Mouse (Mus musculus) lung, postnatal 10 days (tissue): ENCODE measurements around the gene Orai1.
"Not testable (repeated sequence)": the region's sequence is repeated elsewhere in the genome, so short reads cannot be mapped to it uniquely, and the experiment has no call there.

Source experiments
- DNase-seq: peaks from one replicate; pipeline ENCODE4 v3.0.0; 2021

The Orai1 gene

DNA sequence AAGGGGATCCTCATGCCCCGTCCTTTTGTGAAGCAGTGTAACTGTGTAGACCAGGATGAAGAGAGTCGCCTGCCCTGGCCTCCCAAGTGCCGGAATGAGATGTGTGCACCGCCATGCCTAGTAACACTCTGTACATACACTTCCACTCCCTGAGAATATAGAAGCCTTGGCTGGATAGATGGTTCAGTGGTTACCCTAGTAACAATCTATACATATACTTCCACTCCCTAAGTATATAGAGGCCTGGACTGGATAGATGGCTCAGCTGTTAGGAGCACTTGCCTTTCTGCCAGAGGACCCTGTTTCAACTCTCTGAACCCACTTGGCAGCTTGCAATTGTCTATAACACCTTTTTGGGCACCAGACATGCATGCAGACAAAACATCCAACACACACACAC lies 20.2 kb downstream of the Orai1 start:
- DNase-seq, result no peak

DNA sequence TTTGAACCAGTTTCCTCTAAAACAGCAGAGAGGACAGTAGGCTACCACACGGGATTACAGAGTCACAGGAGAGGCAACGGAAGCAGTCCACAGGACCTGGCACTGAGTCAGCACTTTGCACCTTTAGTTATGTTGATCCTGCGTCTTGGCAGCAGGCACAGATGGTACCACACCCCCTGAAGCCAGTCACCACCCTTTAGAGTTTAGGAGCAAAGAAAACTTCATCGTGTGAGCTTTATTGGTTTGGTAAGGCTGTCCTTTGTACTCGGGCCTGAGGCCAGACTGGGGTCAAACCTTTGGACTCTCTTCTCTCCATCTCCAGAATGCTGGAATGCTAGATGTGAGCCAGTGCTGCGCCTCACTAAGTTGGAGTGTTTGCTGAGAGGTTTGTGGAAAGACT lies 20.7 kb downstream of the Orai1 start:
- peak; percentile 54 for DNase-seq

DNA sequence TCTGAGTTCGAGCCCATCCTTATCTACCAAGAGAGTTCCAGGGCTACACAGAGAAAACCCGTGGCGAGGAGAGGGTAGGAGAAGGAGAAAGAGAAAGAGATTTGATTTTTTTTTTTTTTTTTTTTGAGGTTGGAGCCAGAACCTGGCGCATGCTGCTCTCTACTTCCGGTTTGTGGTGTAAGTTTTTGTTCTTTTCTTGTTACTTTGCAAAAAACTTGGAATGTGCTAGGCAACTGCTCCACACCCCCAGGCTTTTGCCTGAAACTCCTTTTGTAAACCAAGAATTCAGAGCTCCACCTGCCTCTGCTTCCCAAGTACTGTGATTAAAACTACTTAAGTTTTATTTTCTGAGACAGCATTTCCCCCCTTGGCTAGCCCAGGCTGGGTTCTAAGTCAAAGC lies 23.2 kb downstream of the Orai1 start:
- no peak for DNase-seq

DNA sequence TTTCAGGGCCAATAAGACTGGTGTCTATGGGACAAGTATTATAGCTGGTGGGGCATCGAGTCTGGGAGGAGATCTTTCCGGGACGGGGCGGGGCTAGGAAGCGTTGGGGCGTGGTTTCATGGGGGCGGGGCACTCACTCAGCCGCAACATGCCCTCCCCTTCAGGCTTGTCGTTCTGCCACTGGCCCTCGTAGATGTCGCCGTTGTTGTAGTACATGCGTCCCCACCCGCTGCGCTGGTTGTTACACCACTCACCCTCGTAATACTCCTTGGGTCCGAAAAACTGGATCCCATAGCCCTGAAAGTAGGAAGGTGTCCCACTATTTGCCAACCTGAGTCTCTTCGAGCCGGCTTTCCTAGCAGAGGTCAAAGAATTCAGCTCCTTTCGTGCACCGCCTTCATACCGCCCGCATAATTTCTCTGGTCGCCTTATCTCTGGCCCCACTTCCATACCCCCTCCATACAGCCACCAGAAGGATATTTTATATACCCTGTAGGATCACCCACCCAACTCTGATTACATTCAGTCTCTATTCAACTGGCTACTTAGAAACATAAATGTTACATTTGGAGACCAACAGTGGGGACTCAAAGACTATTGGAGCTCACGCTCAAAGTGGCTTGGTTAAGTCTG lies 24.4 kb downstream of the Orai1 start:
- peak; percentile 92 for DNase-seq

DNA sequence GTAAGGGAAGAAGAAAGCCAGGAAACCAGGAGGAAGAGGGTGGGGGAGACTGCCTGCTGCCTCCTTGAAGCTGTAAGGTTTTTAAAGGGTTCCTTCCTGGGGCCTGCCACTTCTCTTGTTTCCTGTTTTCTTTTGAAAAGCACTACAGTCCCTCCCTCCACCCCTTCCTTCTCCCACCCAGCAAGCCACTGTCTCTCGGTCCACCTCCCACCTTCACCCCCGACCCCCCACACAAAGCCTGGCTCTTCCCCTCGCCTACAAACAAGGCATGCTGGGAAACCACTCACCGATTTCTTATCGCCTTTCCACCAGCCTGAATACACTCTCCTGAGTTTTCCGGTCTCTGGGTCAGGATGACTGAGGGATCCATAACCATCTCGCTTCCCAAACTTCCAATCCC lies 25.9 kb downstream of the Orai1 start:
- peak; percentile 32 for DNase-seq

DNA sequence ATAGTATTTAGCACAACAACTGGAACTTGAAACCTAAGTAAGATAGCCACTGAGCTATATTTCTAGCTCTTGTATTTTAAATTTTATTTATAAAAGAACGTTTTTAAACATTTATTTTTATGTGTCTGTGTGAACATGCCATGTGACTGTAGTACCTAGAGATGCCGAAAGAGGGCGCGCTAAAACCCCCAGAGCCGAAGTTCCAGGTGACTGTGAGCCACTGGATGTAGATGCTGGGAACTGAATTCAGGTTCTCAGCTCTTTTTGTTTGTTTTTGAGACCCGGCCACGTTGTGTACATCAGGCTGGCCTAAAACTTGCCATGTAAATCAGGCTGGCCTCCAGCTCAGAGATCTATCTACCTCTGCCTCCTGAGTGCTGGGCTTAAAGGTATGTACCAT lies 29.0 kb downstream of the Orai1 start:
- DNase-seq, result peak; percentile 43

DNA sequence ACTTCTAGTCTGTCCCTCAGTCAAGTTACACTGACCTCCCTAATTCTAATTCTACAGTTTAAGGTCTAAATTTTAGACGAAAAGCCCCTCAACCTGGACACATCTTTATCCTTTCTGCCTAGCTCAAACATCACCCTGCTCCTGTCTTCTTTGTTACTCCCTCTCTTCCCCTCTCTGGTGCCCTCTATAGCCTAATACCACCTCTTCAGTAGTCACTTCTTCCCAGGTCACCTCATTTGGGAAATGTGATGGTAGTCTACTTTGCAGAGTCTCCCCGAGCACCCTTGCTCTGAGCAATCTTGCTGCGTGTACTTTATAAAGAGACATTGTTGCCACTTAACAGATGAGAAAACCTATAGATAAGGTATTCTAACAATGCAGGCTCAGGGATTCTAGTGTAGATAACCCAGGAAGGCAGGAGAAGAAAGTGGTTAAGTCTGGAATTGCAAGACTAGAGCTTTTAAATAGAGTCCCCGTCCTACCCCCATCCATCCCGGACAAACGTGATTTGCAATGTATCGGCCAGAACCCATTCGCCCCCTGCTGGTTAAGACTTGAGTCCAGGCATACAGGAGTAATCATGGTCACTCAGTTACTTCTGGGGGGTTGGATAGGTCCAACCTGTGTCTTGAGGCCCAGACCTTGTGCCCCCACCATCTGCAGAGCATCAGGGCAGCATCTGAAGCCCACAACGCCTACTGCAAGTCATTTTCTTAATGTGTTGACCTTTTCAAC lies 30.9 kb downstream of the Orai1 start:
- peak; percentile 92 for DNase-seq

DNA sequence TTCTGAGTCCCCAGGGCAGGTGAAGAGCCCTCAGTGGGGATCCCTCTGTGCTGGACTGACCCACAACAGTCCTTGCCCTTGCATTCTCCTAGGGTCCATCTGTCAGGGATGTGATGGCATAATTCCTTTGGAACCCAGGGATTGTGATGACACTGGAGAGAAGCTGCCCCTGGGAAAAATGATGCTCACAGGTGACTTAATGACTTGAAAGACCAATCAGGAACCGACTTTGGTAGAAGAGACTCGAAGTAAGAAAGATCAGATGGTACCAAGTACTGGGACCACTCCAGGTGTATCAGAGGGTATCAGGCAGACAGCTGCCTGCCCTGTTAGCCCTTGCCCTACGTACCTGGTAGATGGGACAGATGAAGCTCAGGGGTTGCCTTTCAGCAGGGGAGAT lies 32.0 kb downstream of the Orai1 start, which contains the start of gene Morn3:
Morn3 (minus strand) TSS at position 101 of the 400 bp plus-strand sequence.
- DNase-seq, result no peak

DNA sequence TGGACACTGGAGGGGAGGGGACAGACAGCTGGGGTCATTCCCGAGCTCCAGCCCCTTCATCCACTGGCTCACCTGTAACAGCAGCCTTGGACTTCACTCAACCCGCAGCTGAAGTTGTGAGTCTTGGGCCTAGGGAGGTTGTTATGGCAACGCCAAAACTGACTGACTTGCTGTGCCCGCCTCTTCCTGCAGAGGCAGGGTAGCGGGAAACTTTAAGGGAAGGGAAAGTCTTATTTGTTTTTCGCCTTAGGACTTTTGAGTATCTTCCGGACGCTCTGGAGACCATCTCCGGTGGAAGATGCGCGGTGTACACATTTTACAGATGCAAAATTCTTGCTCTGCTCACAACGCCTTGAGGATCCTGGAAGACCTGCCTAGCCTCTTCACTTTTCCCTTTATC lies 34.4 kb downstream of the Orai1 start:
- DNase-seq, result peak; percentile 73

DNA sequence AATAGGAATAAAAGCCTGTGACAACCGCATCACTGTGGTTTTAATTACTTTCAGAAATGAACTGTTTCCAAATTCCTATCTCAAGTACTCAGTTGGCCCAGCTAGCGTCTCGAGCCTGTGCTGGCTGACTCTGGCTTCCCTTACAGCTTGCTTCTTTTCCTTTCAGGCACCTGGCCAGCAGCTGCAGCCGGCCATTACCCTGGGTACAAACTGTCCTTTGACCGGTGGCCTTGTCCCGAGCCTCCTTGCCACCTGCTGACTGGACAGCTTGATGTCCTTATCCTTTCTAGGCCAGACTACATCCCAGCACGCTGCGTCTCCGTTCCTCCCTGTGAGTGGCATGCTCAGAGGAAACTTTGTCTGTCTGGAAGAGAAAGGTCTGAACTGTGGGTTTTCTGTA lies 36.0 kb downstream of the Orai1 start:
- no peak for DNase-seq

DNA sequence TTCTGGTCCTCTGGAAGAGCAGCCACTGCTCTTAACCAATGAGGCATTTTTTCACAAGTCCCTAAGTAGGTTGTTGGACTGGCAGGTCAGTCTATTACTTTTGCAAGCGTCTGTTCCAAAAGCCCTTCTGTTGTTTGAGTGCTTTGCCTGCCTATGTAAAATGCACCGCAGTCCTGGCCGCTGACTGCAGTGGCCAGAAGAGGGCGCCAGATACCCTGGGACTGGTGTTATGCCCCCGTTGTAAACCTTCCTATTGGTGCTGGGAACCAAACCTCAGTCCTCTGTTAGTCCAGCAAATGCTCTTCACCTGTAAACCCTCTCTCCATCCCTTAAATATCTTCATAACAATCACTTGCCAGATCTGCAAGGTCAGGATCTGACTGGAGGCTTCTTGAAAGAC lies 36.9 kb downstream of the Orai1 start:
- DNase-seq, result no peak

DNA sequence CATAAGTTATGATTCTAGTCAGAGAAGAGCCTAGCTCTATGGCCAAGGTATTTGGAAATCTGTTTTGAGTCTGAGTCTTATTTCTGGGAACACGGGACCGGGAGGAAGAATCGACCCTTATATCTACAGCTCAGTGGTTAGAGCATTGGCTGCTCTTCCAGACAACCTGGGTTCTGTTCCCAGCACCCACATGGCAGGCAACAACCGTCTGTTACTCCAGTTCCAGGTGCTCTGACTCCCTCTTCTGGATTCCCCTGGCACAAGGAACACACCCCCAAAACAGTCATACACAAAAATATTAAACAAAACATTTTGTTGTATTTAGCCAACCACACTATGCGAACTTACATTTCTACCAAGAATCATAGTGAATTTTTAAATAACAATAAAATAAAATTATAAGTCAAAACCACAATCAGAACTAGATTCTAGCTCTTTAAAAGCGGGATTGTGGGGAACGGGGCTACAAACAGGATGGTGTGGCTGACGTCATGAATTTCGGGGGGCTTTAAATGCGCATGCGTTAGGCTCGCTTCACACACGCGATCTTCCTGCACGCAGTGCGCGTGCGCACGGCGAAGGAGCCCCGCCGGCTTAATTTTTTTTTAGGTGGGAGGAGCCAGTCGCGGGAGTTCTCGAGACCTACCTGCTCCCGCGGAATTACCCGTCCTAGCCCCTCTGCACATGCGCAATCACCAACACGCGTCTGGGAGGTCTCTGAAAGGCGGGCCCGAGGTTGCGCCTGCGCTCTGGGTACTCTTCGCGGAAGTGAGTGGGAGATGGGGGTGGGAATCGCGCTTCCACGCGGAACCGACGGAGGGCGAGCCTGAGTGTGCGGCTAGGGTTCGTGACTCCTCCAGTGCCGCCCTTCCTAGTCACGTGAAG lies 42.7 kb downstream of the Orai1 start:
- peak; percentile 100 for DNase-seq

DNA sequence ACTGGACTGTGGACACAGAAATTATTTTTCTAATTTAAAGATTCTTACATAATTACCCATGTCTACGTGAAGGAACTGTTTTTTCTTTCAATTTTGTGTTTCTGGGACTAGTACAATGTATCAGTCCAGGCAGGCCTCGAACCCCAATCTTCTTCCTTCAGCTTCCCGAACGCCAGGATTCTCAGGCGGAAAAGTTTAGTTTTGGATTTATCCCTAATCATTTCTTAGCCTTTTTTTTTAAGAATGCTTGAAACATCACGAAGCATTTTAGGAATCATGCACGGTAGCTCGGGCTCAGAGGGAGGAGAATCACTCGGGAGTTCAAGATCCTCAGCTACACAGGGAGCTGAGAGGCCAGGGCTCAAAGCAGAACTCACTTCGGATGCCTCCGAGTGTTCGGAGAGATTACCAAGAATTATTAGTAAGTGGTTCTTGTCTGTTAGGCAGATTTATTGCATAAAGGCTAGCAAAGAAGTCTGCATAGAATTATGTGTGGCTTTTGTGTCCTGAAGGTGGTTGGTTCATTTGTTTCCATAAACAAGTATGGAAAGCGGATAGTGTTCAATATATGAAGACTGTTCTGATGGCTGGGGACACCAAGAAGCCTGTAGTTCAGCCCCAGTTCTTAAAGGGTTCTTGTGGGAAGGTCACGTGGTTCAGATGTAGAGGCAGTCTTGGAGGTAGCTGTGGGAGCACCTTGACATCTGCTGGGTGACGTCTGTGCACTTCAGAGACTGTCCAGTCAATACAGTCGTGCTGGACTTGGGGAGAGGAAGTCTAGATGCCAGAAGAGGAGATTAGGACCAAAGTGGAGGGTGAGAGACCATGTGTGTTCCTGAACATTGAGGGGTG lies 43.6 kb downstream of the Orai1 start:
- DNase-seq, result no peak

DNA sequence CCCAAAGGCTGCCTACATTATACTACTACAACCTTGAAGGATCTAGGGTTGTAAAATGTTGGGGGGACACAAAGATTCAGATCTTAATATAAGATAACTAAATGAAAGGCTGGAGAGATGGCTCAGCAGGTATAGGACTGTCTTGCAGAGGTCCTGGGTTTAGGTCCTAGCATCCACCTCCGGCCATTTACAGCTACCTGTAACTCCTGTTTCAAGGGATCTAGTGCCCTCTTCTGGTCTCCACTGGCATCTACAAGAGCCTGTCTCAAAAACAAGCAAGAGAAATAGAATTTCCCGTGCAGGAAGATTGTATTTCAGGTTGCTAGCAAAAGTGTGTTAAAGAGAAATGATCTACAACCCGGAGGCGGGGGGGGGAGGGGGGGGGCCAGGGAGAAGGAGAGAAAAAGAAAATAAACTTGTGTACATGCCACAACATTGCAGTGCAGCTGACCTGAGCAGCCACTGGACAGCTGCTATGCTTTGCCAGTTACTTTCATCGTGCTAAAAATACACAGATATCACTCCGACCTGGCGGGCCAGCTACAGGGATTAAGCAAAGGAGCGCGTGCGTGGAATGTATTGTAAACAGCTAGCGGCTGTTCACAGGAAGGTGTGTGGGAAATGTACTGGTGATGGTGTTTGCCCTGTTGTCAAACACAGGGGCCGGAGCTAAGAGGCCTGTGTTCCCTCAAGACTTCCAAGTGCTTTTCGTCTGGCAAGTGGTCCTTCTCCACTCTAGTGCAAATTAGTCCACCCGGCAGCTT lies 45.1 kb downstream of the Orai1 start:
- peak; percentile 71 for DNase-seq

DNA sequence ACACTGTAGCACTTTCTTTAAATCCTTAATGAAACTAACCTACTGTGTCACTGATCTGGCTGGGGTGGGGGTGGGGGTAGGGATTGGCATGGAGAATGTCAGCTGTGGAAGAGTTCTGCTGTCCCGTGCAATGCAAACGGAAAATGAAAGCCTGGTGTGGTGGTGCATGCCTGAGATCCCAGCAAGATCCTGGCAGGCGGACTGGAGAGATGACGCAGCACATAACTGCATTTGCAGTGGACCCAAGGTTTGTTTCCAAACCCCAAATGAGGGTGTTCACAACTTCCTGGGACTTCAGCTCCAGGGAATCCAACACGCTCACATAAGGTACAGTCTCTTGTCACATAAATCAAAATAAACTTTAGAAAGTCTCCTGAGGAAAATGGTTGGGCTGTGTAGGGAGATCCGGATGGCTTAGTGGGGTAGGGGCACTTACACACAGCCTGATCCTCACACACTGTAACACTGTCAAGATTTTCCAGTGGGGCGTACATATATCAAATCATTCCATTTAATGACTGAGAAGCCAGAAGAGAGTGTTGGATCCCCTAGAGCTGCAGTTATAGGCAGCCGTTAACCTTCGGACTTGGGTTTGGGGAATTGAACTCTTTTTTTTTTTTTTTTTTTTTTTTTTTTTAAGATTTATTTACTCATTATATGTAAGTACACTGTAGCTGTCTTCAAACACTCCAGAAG lies 46.0 kb downstream of the Orai1 start:
- peak; percentile 36 for DNase-seq

DNA sequence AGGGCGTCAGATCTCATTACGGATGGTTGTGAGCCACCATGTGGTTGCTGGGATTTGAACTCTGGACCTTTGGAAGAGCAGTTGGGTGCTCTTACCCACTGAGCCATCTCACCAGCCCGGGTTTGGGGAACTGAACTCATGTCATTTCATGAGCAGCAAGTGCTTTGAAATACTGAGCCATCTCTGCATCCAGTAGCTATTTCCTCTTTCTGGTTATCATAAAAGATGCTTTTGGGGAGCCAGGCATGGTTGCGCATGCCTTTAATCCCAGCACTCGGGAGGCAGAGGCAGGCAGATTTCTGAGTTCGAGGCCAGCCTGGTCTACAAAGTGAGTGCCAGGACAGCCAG lies 46.5 kb downstream of the Orai1 start:
- DNase-seq, result not testable (repeated sequence)

DNA sequence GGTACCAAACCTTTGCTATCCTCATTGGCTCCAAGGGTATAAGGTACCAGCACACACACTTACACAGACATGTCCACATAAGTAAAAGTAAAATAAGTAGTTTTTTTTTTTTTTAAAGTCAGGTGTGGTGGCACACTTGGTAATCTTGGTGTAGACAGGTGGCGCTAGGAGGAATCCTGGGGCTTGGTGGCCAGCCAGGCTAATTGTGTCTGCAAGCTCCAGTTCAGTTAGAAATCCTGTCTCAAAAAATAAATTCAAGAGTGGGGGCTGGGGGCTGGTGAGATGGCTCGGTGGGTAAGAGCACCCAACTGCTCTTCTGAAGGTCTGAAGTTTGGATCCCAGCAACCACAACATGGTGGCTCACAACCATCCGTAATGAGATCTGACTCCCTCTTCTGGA lies 48.3 kb downstream of the Orai1 start:
- DNase-seq, result no peak

DNA sequence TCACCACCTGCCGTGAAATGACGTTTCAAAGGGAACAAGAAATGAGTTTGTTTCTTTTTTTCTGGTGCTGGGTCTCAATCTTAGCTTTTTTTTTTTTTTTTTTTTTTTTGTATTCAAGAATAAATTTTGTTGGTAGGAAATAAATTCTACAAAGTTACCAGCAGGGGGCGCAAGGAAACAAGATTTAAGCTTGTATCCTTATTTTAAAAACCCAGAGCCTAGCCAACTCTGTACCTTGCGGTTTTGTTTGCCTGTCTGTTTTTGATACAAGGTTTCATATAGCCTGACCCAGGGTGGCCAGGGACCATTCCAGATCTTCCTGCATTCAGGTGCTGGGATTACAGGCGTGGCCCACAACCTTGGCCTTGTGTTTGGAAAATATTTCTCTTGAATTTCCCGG lies 49.3 kb downstream of the Orai1 start:
- DNase-seq, result peak; percentile 79

DNA sequence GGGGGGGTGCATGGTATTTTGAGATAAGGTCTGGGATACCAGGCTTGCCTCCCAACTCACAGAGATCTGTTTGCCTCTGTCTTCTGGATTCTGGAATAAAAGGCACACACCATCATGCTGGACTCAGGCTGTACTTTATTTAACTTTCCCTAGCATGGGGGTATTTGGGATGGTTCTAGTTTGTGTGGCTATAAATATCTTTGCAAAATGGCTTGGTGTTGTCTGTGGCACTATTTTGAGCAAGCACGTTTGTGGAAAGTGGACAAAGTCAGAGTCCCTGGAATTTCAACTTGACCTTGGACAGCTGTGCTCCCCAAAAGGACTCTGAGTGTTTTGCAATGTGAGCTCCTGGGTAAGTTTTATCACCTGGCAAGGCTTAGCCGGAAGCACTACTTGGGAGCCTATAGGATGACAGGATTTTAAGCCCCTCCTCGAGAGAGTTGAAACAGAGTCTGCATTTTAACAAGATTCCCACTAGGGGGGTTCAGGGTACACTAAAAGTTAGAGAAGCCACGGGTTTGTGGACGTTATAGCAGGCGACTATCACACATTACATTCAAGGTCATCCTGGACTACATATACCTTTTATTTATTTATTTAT lies 52.6 kb downstream of the Orai1 start:
- peak; percentile 66 for DNase-seq

DNA sequence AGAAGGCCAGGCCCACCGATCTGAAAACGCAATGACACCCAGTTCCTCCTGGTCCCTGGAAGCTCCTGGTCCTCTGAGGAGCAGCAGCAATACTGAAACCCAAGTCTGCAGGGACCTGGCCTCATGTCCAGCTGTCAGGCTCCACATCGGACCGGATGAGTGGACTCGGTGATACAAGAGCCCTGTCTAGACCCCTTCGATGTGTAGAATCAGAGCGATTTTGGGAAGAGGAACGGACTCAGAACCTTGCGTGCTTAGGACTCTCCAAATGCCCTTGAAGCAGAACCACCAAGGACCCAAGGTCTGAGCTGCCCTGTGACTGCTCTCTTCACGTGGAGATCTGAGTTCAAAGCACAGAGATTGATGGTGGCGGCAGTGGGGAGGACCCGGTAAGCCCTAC lies 53.2 kb downstream of the Orai1 start, which contains the start of gene Tmem120b:
Tmem120b (plus strand) TSS at position 301 of the 400 bp plus-strand sequence.
- no peak for DNase-seq

DNA sequence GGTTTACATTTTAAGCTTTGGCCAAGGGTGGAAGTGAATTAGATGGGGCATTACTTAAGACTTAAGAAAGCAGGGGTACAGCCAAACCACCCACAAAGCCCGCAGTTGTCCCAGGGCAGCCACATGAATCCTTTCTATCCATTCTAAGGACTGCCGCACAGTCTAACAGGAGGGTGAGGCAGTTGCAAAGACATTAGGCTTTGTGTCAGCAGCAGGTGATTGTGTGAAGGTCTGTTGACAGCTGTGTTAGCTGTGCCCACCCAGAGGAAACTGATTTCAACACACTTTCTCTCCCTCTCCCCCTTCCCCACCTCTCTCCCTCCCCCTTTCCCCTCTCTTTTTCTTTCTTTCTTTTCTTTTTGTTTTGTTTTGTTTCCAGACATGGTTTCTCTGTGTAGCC lies 53.8 kb downstream of the Orai1 start:
- DNase-seq, result no peak
